Mouse (Mus musculus) bone marrow, adult 2 months (tissue): Measurements from ENCODE around the gene Coa5.

Experiments used
- CTCF ChIP-seq: fragments of 200-500 bp; IDR thresholded peaks from 2 replicates; pipeline ENCODE4 v1.5.1; 2011; ENCODE audit warnings: low read length, control low read depth; ENCODE audit not compliant: control insufficient read depth, insufficient read depth
- POLR2A ChIP-seq: fragments of 200-500 bp; IDR thresholded peaks from 2 replicates; pipeline ENCODE4 v1.6.1; 2011; ENCODE audit warnings: low read depth, mild to moderate bottlenecking, control low read depth, low read length, borderline replicate concordance; ENCODE audit not compliant: control insufficient read depth

- no peak for TF ChIP-seq CTCF
- TF ChIP-seq POLR2A = no peak
These were observed 44.1 kb upstream of the Coa5 start for GRCm38 (mm10) chr1:37474046-37474445.
